Mouse (Mus musculus): ENCODE measurements around the gene Gm20661.

The Gm20661 gene

DNA sequence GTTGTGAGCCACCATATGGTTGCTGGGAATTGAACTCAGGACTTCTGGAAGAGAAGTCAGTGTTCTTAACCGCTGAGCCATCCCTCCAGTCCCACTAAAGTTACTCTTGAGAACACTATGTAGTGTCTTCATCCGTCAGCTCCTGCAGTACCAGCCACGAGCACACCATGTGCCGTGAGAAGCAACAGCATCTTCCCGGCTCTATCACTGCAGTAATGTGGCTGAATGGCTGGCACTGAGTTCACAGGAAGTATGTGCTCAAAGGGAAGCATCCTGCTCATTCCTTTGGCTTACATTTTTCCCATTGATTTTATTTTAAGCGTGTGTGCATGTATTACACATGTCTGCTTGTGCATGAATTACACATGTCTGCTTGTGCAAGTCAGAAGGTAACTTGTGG, 15.4 kb upstream of the Gm20661 start:
- no peak for DNase-seq (ENCODE audit: low read depth, low spot score)

DNA sequence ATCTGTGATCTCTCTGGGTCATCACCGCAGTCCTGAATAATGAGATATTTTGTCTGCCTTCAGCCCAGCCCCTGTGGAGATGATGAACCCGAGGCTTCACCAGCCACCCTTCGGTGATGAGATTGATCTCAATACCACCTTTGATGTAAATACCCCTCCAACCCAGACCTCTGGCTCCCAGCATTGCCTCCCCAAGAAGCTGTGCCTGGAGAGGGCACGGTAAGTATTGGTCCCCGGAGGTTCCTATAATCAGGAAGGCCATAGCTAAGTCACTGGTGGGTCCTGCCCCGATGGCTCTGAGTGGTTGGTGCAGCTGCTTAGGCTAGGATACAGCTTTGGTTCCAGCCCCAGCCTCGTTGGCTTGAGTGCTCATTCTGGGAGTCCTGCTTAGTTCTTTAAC, 14.3 kb upstream of the Gm20661 start:
- DNase-seq (ENCODE audit: low read depth, low spot score): no peak

DNA sequence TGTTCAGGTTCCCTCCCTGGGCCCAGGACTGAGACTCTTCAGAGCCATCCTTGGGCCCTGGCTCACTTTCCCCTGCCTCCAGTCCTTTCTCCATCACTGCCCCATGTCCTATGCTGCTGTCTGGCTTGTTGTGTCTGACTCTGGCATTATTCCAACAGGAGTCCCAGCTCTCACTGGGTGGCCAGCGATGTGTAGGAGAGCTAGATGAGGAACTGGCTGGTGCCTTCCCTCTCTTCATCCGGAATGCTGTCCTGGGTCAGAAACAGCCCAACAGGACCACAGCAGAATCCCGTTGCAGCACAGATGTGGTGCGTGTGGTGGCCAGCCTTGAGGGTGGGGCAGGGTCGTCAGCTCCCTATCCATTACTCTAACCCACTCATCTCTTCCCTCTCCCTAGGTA, 12.5 kb upstream of the Gm20661 start:
- DNase-seq (ENCODE audit: low read depth, low spot score): no peak

DNA sequence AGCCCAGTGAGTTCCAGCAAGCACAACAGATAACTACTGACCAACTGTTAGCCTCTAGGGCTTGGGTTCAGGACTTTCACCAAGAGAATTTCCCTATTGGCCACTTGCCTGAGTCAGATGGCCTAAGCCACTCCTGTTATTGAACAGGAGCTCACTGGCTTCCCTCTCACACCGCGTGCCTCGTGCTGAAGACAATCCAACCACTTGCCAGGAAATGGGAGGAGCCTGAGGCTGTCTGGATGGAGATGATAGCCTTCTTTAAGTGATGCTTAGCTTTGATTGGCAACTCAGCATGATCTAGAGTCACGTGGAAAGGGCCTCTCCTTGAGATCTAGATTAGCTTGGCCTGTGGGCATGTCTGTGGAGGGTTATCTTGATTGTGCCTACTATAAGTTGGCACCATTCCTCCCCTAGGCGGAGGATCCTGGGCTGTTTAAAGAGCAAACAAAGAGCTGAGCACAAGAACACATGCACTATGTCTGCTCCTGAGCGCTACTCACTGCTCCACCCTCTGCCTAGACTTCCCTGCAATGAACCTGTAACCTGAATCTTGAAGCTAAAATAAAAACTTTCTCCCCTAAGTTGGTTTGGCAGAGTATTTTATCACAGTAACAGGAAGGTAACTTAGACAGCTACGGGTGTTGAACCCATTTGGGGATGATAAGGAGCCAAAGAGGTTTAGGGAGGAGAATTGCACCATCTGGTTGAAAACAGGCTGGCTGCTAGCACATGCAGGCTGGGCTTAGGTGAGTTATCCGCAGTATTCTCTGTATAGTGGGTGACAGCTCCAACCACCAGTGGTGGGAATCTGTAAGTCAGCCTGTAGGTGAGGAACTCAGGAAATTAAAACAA, 10.9 kb upstream of the Gm20661 start:
- peak; percentile 91 for DNase-seq (ENCODE audit: low read depth, low spot score)

DNA sequence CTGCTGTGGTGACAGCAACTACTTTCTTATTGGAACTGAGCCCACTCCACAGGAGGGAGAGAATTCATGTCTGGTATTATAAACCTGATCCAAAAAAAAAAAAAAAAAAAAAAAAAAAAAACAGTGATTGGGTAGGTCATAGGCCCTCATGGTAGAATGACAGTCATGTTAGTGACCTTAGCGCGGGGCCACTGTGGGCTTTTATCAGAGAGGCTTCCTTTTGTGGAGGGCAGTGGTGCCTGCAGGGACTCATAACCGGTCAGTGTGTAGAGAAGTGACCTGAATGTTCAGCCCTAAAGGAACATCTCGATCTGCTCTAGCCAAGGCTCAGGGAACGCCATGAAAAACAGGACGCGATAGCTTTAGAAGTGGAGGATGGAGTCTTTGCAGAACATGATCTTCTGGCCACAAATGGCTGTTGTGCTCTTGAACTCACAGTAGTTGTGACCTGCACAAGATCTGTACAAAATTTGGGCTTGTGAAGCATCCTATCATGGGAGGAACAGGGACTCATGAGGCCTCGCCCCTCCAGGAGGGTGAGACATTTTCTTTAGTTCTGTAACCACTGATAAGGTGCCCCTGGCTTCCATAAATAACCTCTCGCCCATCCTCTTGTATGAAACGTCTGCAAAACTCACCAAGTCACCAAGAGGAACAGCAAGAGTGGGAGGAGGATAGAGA, 8.2 kb upstream of the Gm20661 start:
- no peak for DNase-seq (ENCODE audit: low read depth, low spot score)

DNA sequence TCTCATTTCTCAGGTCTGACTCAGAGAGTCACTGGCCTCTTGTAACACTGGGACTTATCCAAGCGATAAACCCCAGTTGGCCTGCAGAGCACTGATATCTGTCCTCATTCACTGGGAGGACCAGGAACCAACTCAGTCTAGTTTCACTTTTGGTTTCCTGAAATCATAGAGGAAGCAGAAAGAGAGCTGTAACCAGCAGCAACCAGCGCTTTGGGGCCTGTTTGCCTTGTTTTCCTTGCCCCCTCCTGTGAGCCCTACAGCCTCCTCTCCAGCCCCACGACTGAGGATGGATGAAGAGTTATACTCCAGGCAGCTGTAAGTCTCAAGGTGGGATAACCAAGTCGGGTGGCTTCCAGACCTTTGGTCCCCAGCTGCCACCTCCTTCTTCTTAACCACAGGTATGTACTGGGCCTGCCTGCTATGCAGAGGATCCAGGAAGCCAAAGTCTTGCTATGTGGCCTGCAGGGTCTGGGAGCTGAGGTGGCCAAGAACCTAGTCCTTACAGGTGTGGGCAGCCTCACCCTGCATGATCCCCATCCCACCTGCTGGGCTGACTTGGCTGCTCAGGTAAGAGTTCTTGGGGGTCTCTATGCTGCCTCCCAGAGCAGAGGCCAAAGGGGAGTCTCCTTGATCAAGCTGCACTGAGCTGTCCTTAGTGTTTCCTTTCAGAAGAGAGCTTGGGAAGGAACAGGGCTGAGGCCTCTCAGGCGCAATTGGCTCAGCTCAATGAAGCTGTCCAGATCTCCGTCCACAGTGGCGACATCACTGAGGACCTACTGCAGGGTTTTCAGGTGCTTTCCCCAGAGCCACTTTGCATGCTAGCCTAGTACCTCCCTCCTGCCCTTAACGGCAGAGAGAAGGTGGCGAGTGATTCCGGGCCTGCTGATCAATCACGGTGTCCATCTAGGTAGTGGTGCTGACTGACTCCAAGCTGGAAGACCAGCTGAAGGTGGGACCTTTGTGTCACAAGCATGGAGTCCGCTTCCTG, 7.2 kb upstream of the Gm20661 start, which contains the start of gene Uba7:
Uba7 (plus strand) TSS at position 107 of the 988 bp plus-strand sequence.
- no peak for DNase-seq (ENCODE audit: low read depth, low spot score)

DNA sequence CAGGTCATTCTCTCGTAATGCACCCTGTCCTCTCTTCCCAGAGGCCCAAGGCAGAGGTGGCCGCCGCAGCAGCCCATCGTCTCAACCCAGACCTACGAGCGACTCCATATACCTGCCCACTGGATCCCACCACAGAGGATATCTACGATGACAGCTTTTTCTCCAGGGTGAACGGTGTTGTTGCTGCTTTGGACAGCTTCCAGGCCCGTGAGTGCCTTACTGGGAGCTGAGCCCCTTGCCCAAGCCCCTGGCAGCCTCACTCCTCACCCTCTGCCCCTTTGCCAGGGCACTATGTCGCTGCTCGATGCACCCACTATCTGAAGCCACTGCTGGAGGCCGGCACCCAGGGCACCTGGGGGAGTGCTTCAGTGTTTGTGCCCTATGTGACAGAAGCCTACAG, 4.0 kb upstream of the Gm20661 start:
- no peak for DNase-seq (ENCODE audit: low read depth, low spot score)

DNA sequence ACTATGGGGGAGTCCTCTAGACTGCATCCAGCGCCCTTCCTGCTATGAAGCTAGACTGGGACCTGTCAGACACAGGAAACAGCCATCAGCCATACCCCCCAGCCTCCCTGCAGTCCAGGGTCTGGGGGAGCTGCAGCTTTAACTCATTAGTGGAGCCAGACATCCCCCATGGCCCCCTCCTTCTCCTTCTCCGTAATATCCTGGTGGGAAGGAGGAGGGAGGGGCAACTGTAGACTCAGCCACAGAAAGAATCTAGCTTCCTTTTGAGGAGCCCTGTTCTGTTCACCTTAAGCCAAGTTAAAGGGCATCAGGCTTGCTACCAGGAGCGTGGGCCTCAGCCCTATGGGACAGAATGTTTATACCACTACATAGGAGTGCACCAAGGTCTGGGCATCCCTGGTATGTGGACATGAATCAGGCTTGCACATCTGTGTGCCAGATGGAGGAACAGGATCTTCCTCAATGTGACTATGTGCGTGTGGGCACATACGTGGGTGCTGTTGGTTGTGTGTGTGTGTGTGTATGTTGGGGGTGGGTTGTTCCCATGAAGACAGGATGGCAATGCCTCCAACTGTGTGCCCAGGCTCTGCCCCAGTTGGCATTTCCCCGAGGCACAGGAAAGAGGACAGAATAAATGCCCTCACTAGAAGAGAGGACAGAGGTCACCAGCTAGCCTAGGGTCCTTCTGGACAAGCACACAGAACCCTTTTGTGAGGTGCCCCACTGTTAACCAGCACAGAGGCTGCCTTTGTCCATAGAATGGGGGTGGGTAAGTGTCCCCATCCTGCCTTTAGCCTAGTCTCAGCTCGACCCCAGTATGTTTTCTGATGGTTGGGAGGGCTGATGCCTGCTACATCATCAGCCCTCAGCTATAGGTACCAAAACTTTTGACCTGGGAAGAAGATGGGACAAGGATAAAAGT, 913 bp upstream of the Gm20661 start:
- DNase-seq (ENCODE audit: low read depth, low spot score): no peak

DNA sequence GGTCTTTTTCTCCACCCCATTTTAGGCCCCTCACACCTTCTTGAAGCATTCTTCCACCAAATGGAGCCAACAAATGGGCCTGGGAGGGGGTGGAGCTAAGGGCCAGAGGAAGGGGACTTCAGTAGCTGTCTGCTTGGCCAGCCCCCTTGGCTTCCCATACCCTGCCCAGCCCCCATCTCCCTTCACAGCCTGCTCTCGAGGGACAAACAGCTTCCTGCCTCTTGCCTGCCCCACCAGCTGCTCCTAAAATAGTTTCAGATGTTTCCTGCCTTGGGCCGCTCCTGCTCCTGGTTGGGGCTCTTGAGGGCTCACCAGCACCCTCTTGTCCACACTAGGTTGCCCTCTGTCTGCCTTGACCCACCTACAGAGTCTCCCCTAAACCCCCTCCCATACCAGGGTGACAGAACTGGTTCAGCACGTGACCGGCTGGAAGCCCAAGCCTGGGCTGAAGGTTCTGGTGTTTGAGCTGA, 598 bp downstream of the Gm20661 start:
- DNase-seq (ENCODE audit: low read depth, low spot score): no peak

DNA sequence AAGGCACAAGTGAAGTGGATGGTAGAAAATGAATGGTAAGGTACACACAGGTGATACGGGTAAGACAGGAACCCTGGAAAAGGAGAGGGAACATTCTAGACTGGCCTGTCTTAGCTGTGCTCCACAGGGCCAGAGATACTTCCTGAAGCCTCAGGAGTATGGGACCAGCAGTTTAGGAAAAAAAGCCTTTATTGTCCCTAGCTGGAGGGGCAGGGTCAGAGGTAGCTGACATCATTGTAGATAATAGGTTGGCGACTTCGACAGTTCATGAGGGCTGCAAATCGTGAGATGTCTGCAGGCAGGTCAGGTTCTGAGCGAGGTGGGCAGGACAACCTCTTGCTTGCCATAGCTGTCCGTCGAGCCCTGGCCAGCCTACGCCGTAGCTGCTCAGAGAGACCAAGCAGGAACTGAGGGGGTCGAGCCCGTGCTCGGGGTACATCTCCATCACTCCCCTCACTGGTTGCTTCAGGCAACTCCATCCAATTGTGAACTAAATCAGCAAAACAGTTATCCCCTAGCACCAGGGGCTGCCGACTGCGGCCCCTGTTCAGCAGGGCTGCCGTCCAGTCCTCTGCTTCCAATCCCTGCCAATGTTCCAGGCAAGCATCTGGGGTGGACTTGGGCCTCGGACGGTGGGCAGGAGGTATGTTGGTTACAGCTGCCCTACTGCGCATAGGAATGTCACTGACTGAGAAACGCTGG, 1.3 kb downstream of the Gm20661 start:
- DNase-seq (ENCODE audit: low read depth, low spot score): no peak

DNA sequence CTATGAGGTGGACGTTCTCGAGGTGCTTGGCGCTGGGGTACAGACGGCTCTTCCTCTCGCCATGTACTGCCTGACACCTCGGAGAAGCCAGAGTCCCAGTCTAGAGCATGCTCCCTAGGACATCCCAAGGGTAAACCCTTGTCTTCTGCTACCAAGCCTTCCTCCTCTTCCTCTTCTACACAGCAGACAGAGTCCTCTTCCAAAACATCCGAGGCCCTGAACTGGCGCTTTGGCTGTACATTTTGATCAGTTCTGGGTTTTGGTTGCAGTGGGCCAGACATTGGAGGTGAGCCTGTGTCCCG, 1.8 kb downstream of the Gm20661 start:
- no peak for DNase-seq (ENCODE audit: low read depth, low spot score)

DNA sequence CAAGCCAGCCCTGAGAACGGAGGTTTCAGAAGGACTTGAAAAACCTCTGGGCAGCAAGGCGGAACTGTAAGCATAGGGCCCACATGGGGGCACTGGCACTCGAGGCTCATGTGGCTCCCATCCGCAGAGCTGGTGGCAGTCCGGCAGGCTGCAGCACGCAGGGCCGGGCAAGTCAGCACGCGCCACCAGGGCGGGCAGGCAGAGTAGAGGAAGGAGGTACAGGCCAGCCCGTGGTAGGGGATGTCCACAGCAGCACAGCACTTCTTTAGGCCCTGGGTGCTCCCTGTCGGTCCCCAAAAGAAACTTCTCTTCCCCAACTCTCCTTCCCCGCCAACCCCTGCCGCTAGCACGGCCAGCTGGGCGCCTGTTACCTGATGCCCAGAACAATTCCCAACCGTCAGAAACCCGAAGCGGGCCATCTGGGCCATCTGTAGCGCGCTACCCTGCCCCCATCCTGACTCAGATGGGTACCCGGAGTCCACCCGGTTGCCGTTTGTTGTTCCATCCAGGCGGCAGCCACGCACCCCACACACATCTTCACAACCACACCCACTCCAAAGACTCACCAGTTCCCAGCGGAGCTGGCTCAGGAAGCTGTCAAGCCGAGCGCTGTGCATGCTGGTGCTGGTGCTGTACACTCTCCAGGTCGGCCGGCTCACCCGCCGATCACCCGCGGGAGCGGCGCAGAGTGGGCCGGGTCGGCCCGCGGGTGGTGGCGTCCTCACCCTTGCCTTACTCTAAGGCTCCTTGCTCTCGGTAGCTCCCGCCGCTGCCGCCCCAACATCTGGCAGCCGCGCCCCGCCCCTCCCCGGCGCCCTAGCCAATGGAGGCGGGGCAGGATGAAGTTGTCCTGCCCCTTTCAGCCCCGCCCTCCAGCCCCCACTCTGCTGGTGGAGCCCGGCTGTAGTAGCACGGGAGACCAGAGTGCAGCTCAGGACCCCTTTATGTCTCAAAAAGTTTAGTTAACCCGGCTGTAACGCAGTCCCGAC, 2.6 kb downstream of the Gm20661 start, which contains the start of gene Inka1:
Inka1 (minus strand) TSS at position 749 of the 989 bp plus-strand sequence.
- DNase-seq (ENCODE audit: low read depth, low spot score): peak; percentile 93

DNA sequence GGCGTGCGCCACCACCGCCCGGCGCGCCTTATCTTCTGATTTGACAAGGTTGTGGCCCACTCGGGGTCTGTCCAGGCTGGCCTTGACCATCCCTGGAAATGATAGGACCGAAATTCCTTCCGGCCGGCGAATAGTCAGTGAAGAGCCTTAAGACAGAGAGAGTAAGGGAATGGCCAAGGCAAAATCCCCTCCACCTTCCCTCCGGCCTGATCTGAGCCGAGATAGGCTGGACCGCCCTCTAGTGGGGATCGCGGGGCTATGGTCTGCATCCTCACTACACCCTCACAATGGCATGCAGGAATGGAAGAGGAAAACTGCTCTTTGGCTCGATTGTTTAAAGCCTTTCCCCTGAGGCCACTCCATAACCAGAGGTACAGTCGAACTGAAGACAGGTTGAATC, 3.5 kb downstream of the Gm20661 start:
- DNase-seq (ENCODE audit: low read depth, low spot score): peak; percentile 92

DNA sequence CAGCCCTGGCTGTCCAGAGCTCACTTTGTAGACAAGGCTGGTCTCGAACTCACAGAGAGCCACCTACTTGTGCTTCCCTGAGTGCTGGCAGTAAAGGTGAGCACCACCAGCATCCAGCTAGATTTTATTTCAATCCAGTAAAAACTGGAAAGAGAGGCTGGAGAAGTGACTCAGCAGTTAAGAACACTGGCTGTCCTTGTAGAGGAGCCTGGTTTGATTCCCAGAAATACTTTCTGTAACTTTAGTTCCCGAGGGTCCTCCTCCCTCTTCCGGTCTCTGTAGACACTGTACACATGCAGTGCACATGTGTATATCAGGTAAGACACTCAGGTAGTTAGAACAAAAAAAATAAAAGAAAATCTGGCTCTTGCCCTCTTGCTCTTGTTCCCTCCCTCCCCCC, 5.1 kb downstream of the Gm20661 start:
- peak; percentile 26 for DNase-seq (ENCODE audit: low read depth, low spot score)

DNA sequence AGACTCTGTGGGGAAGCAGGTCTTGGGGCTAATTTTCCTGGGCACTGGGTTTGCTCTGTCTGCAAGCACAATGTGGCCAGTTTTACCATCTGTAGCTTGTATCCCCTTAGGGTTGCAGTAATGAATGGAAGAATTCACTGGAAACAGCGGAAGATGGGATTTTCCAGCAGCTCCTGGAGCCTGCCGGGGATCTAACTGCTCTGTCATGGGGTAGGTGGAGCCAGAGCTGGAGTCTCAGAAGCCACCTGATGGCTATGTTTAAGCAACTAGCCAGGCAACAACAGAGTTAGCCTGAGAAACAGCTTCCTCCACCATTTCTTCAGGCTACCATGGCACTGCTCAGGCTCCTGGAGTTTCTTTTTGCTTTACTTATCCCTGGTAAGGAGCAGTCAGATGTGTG, 9.3 kb downstream of the Gm20661 start, which contains the start of gene Cdhr4:
Cdhr4 (plus strand) TSS at position 301 of the 400 bp plus-strand sequence.
- DNase-seq (ENCODE audit: low read depth, low spot score): peak; percentile 30

DNA sequence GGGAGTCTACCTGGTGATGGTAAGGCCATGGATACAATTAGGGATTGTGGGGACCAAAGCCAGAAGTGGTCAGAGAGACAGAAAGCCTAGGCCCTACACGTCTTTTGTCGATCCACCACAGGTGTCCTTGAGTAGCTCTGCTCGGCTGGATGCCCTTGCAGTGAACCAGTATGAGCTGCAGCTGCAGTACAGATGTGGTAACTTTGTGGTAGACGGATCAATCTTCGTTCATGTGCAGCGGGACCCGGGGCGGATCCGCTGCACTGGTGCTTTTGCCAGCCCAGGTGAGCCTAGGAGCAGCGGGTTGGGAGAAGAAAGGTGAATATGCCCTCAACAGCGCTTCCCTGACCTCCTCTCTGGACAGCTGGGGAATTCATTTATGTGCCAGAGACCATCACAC, 10.2 kb downstream of the Gm20661 start:
- DNase-seq (ENCODE audit: low read depth, low spot score): no peak

DNA sequence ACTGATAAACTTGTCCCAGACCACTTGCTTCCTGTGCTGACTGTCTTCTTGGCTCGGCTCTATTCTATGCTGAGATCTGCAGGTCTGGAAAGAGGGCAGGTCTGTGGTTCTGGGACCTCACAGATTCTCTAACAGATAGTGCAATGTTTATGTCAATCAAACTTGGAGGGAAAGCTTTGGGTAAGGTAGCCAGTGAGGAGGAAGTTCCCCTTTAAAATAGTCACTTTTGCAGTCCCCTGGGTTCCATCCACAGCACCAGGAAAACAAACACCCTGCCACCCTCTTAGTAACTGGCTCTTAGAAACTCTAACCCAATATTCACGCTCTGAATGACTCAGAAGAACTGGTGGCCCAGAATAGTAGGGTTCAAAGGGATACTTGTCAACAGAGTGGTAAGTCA, 11.6 kb downstream of the Gm20661 start:
- DNase-seq (ENCODE audit: low read depth, low spot score): no peak

DNA sequence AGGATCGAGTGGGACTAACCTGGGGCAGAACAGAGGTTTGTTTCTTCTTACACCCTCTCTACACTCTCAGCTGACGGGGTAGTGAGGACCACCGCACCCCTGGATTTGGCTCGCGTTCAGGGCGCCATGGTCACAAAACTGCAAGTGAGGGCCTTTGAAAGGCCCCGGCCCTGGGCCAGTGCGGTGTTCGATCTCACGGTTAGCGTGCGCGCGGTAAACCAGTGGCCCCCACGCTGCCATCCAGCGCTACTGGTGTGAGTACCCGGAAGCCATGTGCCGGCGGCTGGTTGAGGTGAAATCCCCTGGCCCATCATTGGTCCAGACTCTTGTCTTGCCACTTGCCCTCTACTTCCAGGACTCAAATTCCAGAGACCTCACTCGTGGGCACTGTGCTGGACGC, 12.7 kb downstream of the Gm20661 start:
- peak; percentile 40 for DNase-seq (ENCODE audit: low read depth, low spot score)

DNA sequence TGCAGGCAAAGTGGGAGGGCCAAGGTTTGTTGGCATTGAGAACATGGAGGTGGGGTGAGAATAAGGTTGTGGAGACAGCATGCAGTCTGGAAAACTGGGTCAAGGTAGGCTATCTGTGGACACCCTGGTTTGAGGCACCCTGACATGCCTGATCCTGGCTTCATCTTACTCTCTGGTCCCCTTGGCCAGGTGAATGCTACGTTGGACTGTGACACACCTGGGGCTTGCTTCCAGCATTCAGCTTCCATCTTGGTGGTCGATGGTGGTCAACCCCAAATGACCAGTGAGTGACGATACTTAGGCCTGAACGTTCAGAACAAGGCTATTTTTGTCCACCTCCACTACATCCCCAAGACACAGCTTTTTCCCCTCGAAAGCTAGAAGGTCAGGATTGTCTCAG, 13.2 kb downstream of the Gm20661 start, which contains the start of gene Gm20662:
Gm20662 (plus strand) TSS at position 301 of the 400 bp plus-strand sequence.
- DNase-seq (ENCODE audit: low read depth, low spot score): no peak

All from ZHBTc4 (cell line).